19 mouse cellular contexts compared by ENCODE assay signal in the genomic region with DNA sequence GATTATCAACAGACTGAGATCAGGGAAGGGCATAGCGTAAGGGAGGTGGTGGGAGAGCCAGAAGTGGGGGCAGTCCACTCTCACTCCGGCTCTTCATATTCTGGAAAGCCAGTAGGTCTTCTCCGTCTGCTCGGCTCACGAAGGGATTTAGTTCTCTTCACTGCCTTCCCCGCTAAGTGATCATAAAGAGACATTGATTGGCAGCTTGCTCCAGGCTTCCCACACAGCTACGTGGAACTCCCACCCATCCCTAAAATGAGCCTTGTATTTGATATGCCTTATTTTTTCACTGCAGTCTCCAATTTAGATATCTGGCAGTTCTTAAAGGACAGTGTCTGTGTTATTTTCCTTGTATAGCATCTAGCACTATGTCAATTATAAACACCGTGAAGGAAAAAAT. TPM values are rescaled to one million over a fixed set of nuclear protein-coding genes. Genes with fewer than 3 reads are reported as not detected.
DNase-seq lines count a peak whose midpoint lies in the region; ATAC-seq and TF ChIP-seq lines count a peak whose summit lies in the region.
"Had no signal": no experiment of that assay in that cellular context is flagged by ENCODE, and none has a peak within 500 bp of the region (broad histone marks: within the 10 kb centered on the region; RNA-seq: fewer than 3 reads in every experiment).

No protein-coding gene starts in this region.

- TF ChIP-seq CTCF in intestine, postnatal 0 days (IDR thresholded peaks at IDR 0.05; ENCODE audit: low read depth), result no peak
- no peak for TF ChIP-seq CTCF in lung, adult 2 months (IDR thresholded peaks at IDR 0.05; ENCODE audit: insufficient read depth, low read length)

- H3K9ac ChIP-seq in forebrain, embryonic 14.5 days (ENCODE audit: low read length), result 0 out of 2 replicates have a peak overlapping the region, but pooled peaks have one; percentile 5
- H3K9ac ChIP-seq in forebrain, embryonic 11.5 days (ENCODE audit: low read length), result no peak overlapping the region
- H3K9ac ChIP-seq in intestine, postnatal 0 days (ENCODE audit: low read depth, low read length), result no peak overlapping the region
- no peak overlapping the region for H3K9ac ChIP-seq in intestine, embryonic 16.5 days (ENCODE audit: low read depth, low read length)
- H3K9ac ChIP-seq in lung, embryonic 15.5 days, result no peak overlapping the region

- no peak overlapping the region for H3K4me3 ChIP-seq in forebrain, embryonic 14.5 days (ENCODE audit: low read depth, low read length)
- no peak overlapping the region for H3K4me3 ChIP-seq in forebrain, embryonic 11.5 days (ENCODE audit: low read depth, low read length)
- no peak overlapping the region for H3K4me3 ChIP-seq in intestine, postnatal 0 days (ENCODE audit: low read depth, low read length)
- no peak overlapping the region for H3K4me3 ChIP-seq in intestine, embryonic 16.5 days (ENCODE audit: low read length)
- no peak overlapping the region for H3K4me3 ChIP-seq in lung, embryonic 15.5 days
- no peak overlapping the region for H3K4me3 ChIP-seq in lung, adult 2 months (replicated peaks; ENCODE audit: extremely low read depth, low read depth, low read length)
- no peak overlapping the region for H3K4me3 ChIP-seq in macrophage (ENCODE audit: inconsistent target)

- no peak for TF ChIP-seq POLR2A in lung, adult 2 months (IDR thresholded peaks at IDR 0.05; ENCODE audit: borderline replicate concordance, extremely low read depth, low read depth, low read length)

- WGBS in forebrain, embryonic 14.5 days, result 76% methylated on average over 8 of the region's 8 CpGs
- 84% methylated on average over 8 of the region's 8 CpGs for WGBS in forebrain, embryonic 11.5 days
- 78% methylated on average over 8 of the region's 8 CpGs for WGBS in intestine, postnatal 0 days
- WGBS in intestine, embryonic 16.5 days, result 75% methylated on average over 8 of the region's 8 CpGs
- WGBS in lung, embryonic 15.5 days, result 57% methylated on average over 8 of the region's 8 CpGs
- 89% methylated on average over 8 of the region's 8 CpGs for WGBS in lung, adult 2 months
- 92% methylated on average over 8 of the region's 8 CpGs for WGBS in macrophage (ENCODE audit: missing documents)

- no peak for DNase-seq in forebrain, embryonic 14.5 days (ENCODE audit: low spot score)
- DNase-seq in forebrain, embryonic 11.5 days (ENCODE audit: low spot score), result no peak
- DNase-seq in lung, adult 2 months, result no peak
- no peak for DNase-seq in urinary bladder, adult 2 months (ENCODE audit: low spot score)
- DNase-seq: cerebellum, adult 11 months had no signal

- H3K4me2 ChIP-seq in forebrain, embryonic 14.5 days (ENCODE audit: low read length), result no peak overlapping the region
- no peak overlapping the region for H3K4me2 ChIP-seq in forebrain, embryonic 11.5 days (ENCODE audit: low read depth, low read length, severe bottlenecking)
- no peak overlapping the region for H3K4me2 ChIP-seq in intestine, postnatal 0 days (replicated peaks; ENCODE audit: low read depth)
- H3K4me2 ChIP-seq in intestine, embryonic 16.5 days (ENCODE audit: low read depth, low read length), result no peak overlapping the region
- H3K4me2 ChIP-seq in lung, embryonic 15.5 days, result no peak overlapping the region
- H3K4me2 ChIP-seq: heart, embryonic 11.5 days had no signal

- H3K27me3 ChIP-seq in forebrain, embryonic 14.5 days (replicated peaks; ENCODE audit: control insufficient read depth, insufficient read depth, low read length), result no peaks in the 10 kb centered on the region
- no peaks in the 10 kb centered on the region for H3K27me3 ChIP-seq in forebrain, embryonic 11.5 days (ENCODE audit: control insufficient read depth, insufficient read depth, low read length)
- H3K27me3 ChIP-seq in intestine, postnatal 0 days (replicated peaks; ENCODE audit: control insufficient read depth, insufficient read depth, low read length), result no peaks in the 10 kb centered on the region
- no peaks in the 10 kb centered on the region for H3K27me3 ChIP-seq in intestine, embryonic 16.5 days (replicated peaks; ENCODE audit: control insufficient read depth, insufficient read depth, low read length)
- H3K27me3 ChIP-seq in lung, embryonic 15.5 days, result no peaks in the 10 kb centered on the region

- peaks cover 5% of the 10 kb centered on the region; the same call in 1 of the 2 replicates for H3K4me1 ChIP-seq in forebrain, embryonic 14.5 days (ENCODE audit: control insufficient read depth, insufficient read depth, low read length)
- no peaks in the 10 kb centered on the region for H3K4me1 ChIP-seq in forebrain, embryonic 11.5 days (replicated peaks; ENCODE audit: control insufficient read depth, insufficient read depth, low read length)
- H3K4me1 ChIP-seq in intestine, postnatal 0 days (replicated peaks; ENCODE audit: control insufficient read depth, insufficient read depth, low read length), result peaks cover 9% of the 10 kb centered on the region
- peaks cover 18% of the 10 kb centered on the region for H3K4me1 ChIP-seq in intestine, embryonic 16.5 days (ENCODE audit: control insufficient read depth, insufficient read depth, low read length)
- H3K4me1 ChIP-seq in lung, embryonic 15.5 days, result peaks cover 21% of the 10 kb centered on the region
- H3K4me1 ChIP-seq in lung, adult 2 months (ENCODE audit: control insufficient read depth, insufficient read depth, low read length), result peaks cover 3% of the 10 kb centered on the region

- no peak for ATAC-seq in forebrain, embryonic 14.5 days
- ATAC-seq in forebrain, embryonic 11.5 days (replicated peaks; ENCODE audit: low FRiP score), result no peak
- no peak for ATAC-seq in intestine, postnatal 0 days
- no peak for ATAC-seq in intestine, embryonic 16.5 days
- ATAC-seq in lung, embryonic 15.5 days (ENCODE audit: borderline replicate concordance, extremely low read depth, low FRiP score, low TSS enrichment), result no peak

- H3K27ac ChIP-seq in forebrain, embryonic 14.5 days (ENCODE audit: low read depth, low read length), result no peak overlapping the region
- no peak overlapping the region for H3K27ac ChIP-seq in forebrain, embryonic 11.5 days (ENCODE audit: low read depth, low read length)
- H3K27ac ChIP-seq in intestine, postnatal 0 days (ENCODE audit: low read depth, low read length), result peak overlapping the region; percentile 29; the same call in 1 of the 2 replicates
- H3K27ac ChIP-seq in intestine, embryonic 16.5 days (ENCODE audit: low read length), result no peak overlapping the region
- H3K27ac ChIP-seq in lung, embryonic 15.5 days, result peak overlapping the region; percentile 39; the same call in 1 of the 2 replicates
- peak overlapping the region; percentile 81 for H3K27ac ChIP-seq in macrophage

- no peaks in the 10 kb centered on the region for H3K79me2 ChIP-seq in macrophage (ENCODE audit: inconsistent target)

- no peaks in the 10 kb centered on the region for H3K36me3 ChIP-seq in forebrain, embryonic 14.5 days (ENCODE audit: control insufficient read depth, insufficient read depth, low read length)
- no peaks in the 10 kb centered on the region for H3K36me3 ChIP-seq in forebrain, embryonic 11.5 days (ENCODE audit: control insufficient read depth, insufficient read depth, low read length)
- H3K36me3 ChIP-seq in intestine, postnatal 0 days (ENCODE audit: control insufficient read depth, insufficient read depth), result no peaks in the 10 kb centered on the region
- no peaks in the 10 kb centered on the region for H3K36me3 ChIP-seq in intestine, embryonic 16.5 days (ENCODE audit: control insufficient read depth, insufficient read depth, low read length)
- H3K36me3 ChIP-seq in lung, embryonic 15.5 days, result no peaks in the 10 kb centered on the region
- H3K36me3 ChIP-seq in macrophage (ENCODE audit: inconsistent target), result no peaks in the 10 kb centered on the region

- H3K9me3 ChIP-seq in forebrain, embryonic 14.5 days (replicated peaks; ENCODE audit: control insufficient read depth, low read length), result no peaks in the 10 kb centered on the region
- H3K9me3 ChIP-seq in forebrain, embryonic 11.5 days (ENCODE audit: control insufficient read depth, low read length), result no peaks in the 10 kb centered on the region
- no peaks in the 10 kb centered on the region for H3K9me3 ChIP-seq in intestine, postnatal 0 days (ENCODE audit: control insufficient read depth)
- H3K9me3 ChIP-seq in intestine, embryonic 16.5 days (ENCODE audit: control insufficient read depth, low read length), result no peaks in the 10 kb centered on the region
- H3K9me3 ChIP-seq in lung, embryonic 15.5 days, result no peaks in the 10 kb centered on the region

RNA-seq across cellular contexts. Expression of a gene that starts 11.5 kb away (rescaled TPM):
- not detected in 2 replicates for polyA plus RNA-seq in forebrain, embryonic 14.5 days (2014; fragmentation: Nextera tagmentation; extraction: Ambion mirVana)
- polyA plus RNA-seq in forebrain, embryonic 11.5 days (2014; fragmentation: Nextera tagmentation; extraction: Ambion mirVana), result not detected in 2 replicates
- 1.4 and 2.1 TPM in 2 replicates for polyA plus RNA-seq in intestine, postnatal 0 days (2015; fragmentation: Nextera tagmentation; extraction: Ambion mirVana)
- 0.21 TPM in 1 of 2 replicates, not detected in the other for polyA plus RNA-seq in intestine, embryonic 16.5 days (2015; fragmentation: Nextera tagmentation; extraction: Ambion mirVana)
- not detected in 2 replicates for polyA plus RNA-seq in lung, embryonic 15.5 days (2015; fragmentation: Nextera tagmentation; extraction: Ambion mirVana)
- polyA plus RNA-seq in lung, adult 2 months (2012; rRNA removed), result not detected in 2 replicates
- total RNA-seq in macrophage (2018; cell fraction: chromatin; rRNA removed), result not detected
- total RNA-seq in macrophage (2018; cell fraction: cytosol; rRNA removed), result not detected
- total RNA-seq in macrophage (2018; cell fraction: nucleus; rRNA removed), result not detected
- polyA plus RNA-seq in macrophage (2018), result not detected in 3 replicates
- polyA plus RNA-seq in urinary bladder, adult 2 months (2012; rRNA removed), result not detected in 2 replicates
- total RNA-seq: gastrocnemius, postnatal 36 days; heart, postnatal 36 days; hindbrain, postnatal 0 days; layer of hippocampus, postnatal 14 days; left cerebral cortex, postnatal 25 days; liver, adult 2 months; MEL; neutrophil, adult 5-6 weeks had no signal
- polyA plus RNA-seq: forebrain, embryonic 16.5 days; hindbrain, postnatal 0 days; liver, adult 2 months had no signal

Comparison
In these comparisons a context has a peak if more than half of its experiments do, and no peak if none do; other contexts are left out.
1. H3K27ac ChIP-seq: peak in intestine, postnatal 0 days (single experiment), lung, embryonic 15.5 days (single experiment) and macrophage (single experiment); none in forebrain, embryonic 14.5 days (single experiment), forebrain, embryonic 11.5 days (single experiment) and intestine, embryonic 16.5 days (single experiment).